ENCODE assay signal across 8 mouse cellular contexts in genomic region chr6:55392453-55392852, GRCm38 (mm10). TPM values are rescaled to one million over a fixed set of nuclear protein-coding genes. Genes with fewer than 3 reads are reported as not detected.
DNase-seq lines count a peak whose midpoint lies in the region; ATAC-seq and TF ChIP-seq lines count a peak whose summit lies in the region.

No protein-coding gene starts in this region.

- peak; percentile 59; the same call in 1 of the 2 replicates for ATAC-seq in kidney, postnatal 0 days (replicated peaks; ENCODE audit: low FRiP score, low read depth)
- ATAC-seq in liver, embryonic 11.5 days (replicated peaks; ENCODE audit: low FRiP score) = no peak
- ATAC-seq in neural tube, embryonic 12.5 days (ENCODE audit: low FRiP score, low read depth) = peak; percentile 44

- H3K9ac ChIP-seq in kidney, postnatal 0 days (ENCODE audit: low read depth, low read length) = no peak overlapping the region
- H3K9ac ChIP-seq in liver, embryonic 11.5 days (ENCODE audit: low read depth, low read length) = no peak overlapping the region
- H3K9ac ChIP-seq in neural tube, embryonic 12.5 days = no peak overlapping the region

- no peaks in the 10 kb centered on the region for H3K36me3 ChIP-seq in heart, embryonic 10.5 days
- no peaks in the 10 kb centered on the region for H3K36me3 ChIP-seq in kidney, postnatal 0 days (ENCODE audit: insufficient read depth, low read length)
- no peaks in the 10 kb centered on the region for H3K36me3 ChIP-seq in liver, embryonic 11.5 days (ENCODE audit: control insufficient read depth, insufficient read depth, low read length)
- no peaks in the 10 kb centered on the region for H3K36me3 ChIP-seq in neural tube, embryonic 12.5 days

- H3K4me1 ChIP-seq in heart, embryonic 10.5 days = peaks cover 15% of the 10 kb centered on the region; the same call in 1 of the 2 replicates
- no peaks in the 10 kb centered on the region; the same call in 1 of the 2 replicates for H3K4me1 ChIP-seq in kidney, postnatal 0 days (replicated peaks; ENCODE audit: insufficient read depth, low read length)
- H3K4me1 ChIP-seq in liver, embryonic 11.5 days (replicated peaks; ENCODE audit: control insufficient read depth, insufficient read depth, low read length) = no peaks in the 10 kb centered on the region; the same call in 1 of the 2 replicates
- H3K4me1 ChIP-seq in neural tube, embryonic 12.5 days = peaks cover 47% of the 10 kb centered on the region

- peak; percentile 87 for TF ChIP-seq CTCF in kidney, postnatal 0 days (IDR thresholded peaks at IDR 0.05; ENCODE audit: low read depth)

- H3K27ac ChIP-seq in heart, embryonic 10.5 days = no peak overlapping the region
- no peak overlapping the region for H3K27ac ChIP-seq in kidney, postnatal 0 days
- H3K27ac ChIP-seq in liver, embryonic 11.5 days (ENCODE audit: low read depth, low read length) = no peak overlapping the region
- H3K27ac ChIP-seq in neural tube, embryonic 12.5 days = no peak overlapping the region

- no peak overlapping the region for H3K4me2 ChIP-seq in kidney, postnatal 0 days (ENCODE audit: low read length)
- no peak overlapping the region for H3K4me2 ChIP-seq in liver, embryonic 11.5 days
- no peak overlapping the region for H3K4me2 ChIP-seq in neural tube, embryonic 12.5 days (replicated peaks)

- no peaks in the 10 kb centered on the region for H3K9me3 ChIP-seq in heart, embryonic 10.5 days
- no peaks in the 10 kb centered on the region for H3K9me3 ChIP-seq in kidney, postnatal 0 days (replicated peaks; ENCODE audit: low read length)
- H3K9me3 ChIP-seq in liver, embryonic 11.5 days (ENCODE audit: control insufficient read depth, low read length) = no peaks in the 10 kb centered on the region
- no peaks in the 10 kb centered on the region for H3K9me3 ChIP-seq in neural tube, embryonic 12.5 days

- DNase-seq in A20 (ENCODE audit: low read depth, low spot score) = peak; percentile 53
- DNase-seq in adrenal gland, postnatal 14 days = peak; percentile 81
- DNase-seq in embryo, embryonic 11.5 days (ENCODE audit: low read depth, low spot score) = peak; percentile 66
- DNase-seq in heart, embryonic 10.5 days (ENCODE audit: low spot score) = peak; percentile 85
- DNase-seq in kidney, postnatal 0 days (ENCODE audit: low spot score) = peak; percentile 89
- DNase-seq in liver, embryonic 11.5 days (ENCODE audit: low spot score) = peak; percentile 63
- peak; percentile 45 for DNase-seq in testis, postnatal 14 days (ENCODE audit: low spot score)

- 15% methylated on average over 4 of the region's 4 CpGs for WGBS in heart, embryonic 10.5 days
- WGBS in kidney, postnatal 0 days = 8% methylated on average over 4 of the region's 4 CpGs
- WGBS in liver, embryonic 11.5 days = 16% methylated on average over 4 of the region's 4 CpGs
- WGBS in neural tube, embryonic 12.5 days = 11% methylated on average over 4 of the region's 4 CpGs

- H3K27me3 ChIP-seq in heart, embryonic 10.5 days (ENCODE audit: insufficient read depth, poor library complexity, severe bottlenecking) = peaks cover 96% of the 10 kb centered on the region
- H3K27me3 ChIP-seq in kidney, postnatal 0 days (ENCODE audit: insufficient read depth, low read length) = no peaks in the 10 kb centered on the region
- H3K27me3 ChIP-seq in liver, embryonic 11.5 days (replicated peaks; ENCODE audit: control insufficient read depth, insufficient read depth, low read length) = peaks cover 16% of the 10 kb centered on the region
- H3K27me3 ChIP-seq in neural tube, embryonic 12.5 days (replicated peaks) = no peaks in the 10 kb centered on the region

- no peak overlapping the region for H3K4me3 ChIP-seq in heart, embryonic 10.5 days
- no peak overlapping the region for H3K4me3 ChIP-seq in kidney, postnatal 0 days (replicated peaks; ENCODE audit: low read depth, low read length)
- H3K4me3 ChIP-seq in liver, embryonic 11.5 days (ENCODE audit: low read depth, low read length) = no peak overlapping the region
- no peak overlapping the region for H3K4me3 ChIP-seq in neural tube, embryonic 12.5 days

RNA-seq across cellular contexts. Expression of gene Ghrhr, which starts 16.4 kb away (rescaled TPM):
- total RNA-seq in adrenal gland, postnatal 14 days (2021) = not detected in 2 replicates
- polyA plus RNA-seq in heart, embryonic 10.5 days (2016; fragmentation: Nextera tagmentation; extraction: Ambion mirVana) = not detected in 2 replicates
- 0.17 and 0.59 TPM in 2 replicates for polyA plus RNA-seq in kidney, postnatal 0 days (2015; fragmentation: Nextera tagmentation; extraction: Ambion mirVana)
- polyA plus RNA-seq in liver, embryonic 11.5 days (2014; fragmentation: Nextera tagmentation; extraction: Ambion mirVana) = not detected in 2 replicates
- polyA plus RNA-seq in neural tube, embryonic 12.5 days (2016; fragmentation: Nextera tagmentation; extraction: Ambion mirVana) = not detected in 2 replicates

RNA-seq across cellular contexts. Expression of gene Aqp1, which starts 56.2 kb away (rescaled TPM):
- total RNA-seq in adrenal gland, postnatal 14 days (2021) = 265 and 326 TPM in 2 replicates
- 5.1 and 8.3 TPM in 2 replicates for polyA plus RNA-seq in heart, embryonic 10.5 days (2016; fragmentation: Nextera tagmentation; extraction: Ambion mirVana)
- 140 and 148 TPM in 2 replicates for polyA plus RNA-seq in kidney, postnatal 0 days (2015; fragmentation: Nextera tagmentation; extraction: Ambion mirVana)
- 6.1 and 8.0 TPM in 2 replicates for polyA plus RNA-seq in liver, embryonic 11.5 days (2014; fragmentation: Nextera tagmentation; extraction: Ambion mirVana)
- 3.0 and 3.4 TPM in 2 replicates for polyA plus RNA-seq in neural tube, embryonic 12.5 days (2016; fragmentation: Nextera tagmentation; extraction: Ambion mirVana)

RNA-seq across cellular contexts. Expression of gene Adcyap1r1, which starts 59.3 kb away (rescaled TPM):
- 29.5 and 37.0 TPM in 2 replicates for total RNA-seq in adrenal gland, postnatal 14 days (2021)
- 1.3 and 1.8 TPM in 2 replicates for polyA plus RNA-seq in heart, embryonic 10.5 days (2016; fragmentation: Nextera tagmentation; extraction: Ambion mirVana)
- polyA plus RNA-seq in kidney, postnatal 0 days (2015; fragmentation: Nextera tagmentation; extraction: Ambion mirVana) = 1.2 TPM in 2 replicates
- 0.33 and 0.78 TPM in 2 replicates for polyA plus RNA-seq in liver, embryonic 11.5 days (2014; fragmentation: Nextera tagmentation; extraction: Ambion mirVana)
- polyA plus RNA-seq in neural tube, embryonic 12.5 days (2016; fragmentation: Nextera tagmentation; extraction: Ambion mirVana) = 30.9 and 33.3 TPM in 2 replicates

Comparison
In these comparisons a context has a peak if more than half of its experiments do, and no peak if none do; other contexts are left out.
1. RNA of gene Aqp1, which starts 56.2 kb away (polyA plus RNA-seq): 140 to 148 TPM in kidney, postnatal 0 days; 6.1 to 8.0 TPM in liver, embryonic 11.5 days, 5.1 to 8.3 TPM in heart, embryonic 10.5 days and 3.0 to 3.4 TPM in neural tube, embryonic 12.5 days; every median in the first group is over 10 times any median in the second.
2. RNA of gene Adcyap1r1, which starts 59.3 kb away (polyA plus RNA-seq): 30.9 to 33.3 TPM in neural tube, embryonic 12.5 days; 1.3 to 1.8 TPM in heart, embryonic 10.5 days, 1.2 TPM in kidney, postnatal 0 days and 0.33 to 0.78 TPM in liver, embryonic 11.5 days; every median in the first group is over 10 times any median in the second.
3. Peak in every context shown above with its lines, with median percentiles within 50 percentile points of each other: DNase-seq.